Mouse (Mus musculus): ENCODE measurements around the gene D630045J12Rik.

DNA sequence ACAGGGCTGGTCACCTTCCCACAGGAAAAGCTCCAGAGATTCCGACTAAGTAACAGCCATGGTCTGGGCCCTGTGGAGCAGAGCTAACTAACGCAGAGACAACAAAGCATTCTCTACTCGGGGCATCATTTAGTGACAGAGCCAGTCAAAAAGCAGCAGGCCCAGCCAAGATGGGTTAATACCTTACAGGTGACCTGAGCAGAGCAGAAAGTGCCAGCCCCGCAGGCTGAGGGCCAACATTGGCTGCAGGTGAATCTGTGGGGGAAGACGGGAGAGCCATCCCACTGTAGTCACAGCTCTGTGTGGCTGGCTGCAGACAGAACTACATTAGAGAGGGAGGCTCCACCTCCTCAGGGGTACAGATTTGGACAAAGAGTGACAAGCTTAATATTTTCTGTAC, 106.5 kb downstream of the D630045J12Rik start:
- TF ChIP-seq CTCF (IDR thresholded peaks at IDR 0.05; ENCODE audit: extremely low read depth, insufficient read depth, insufficient read length, insufficient replicate concordance) (no peak), POLR2A (IDR thresholded peaks at IDR 0.05; ENCODE audit: low read depth, low read length) (no peak)

All from spleen, adult 2 months (tissue).